Mouse (Mus musculus): ENCODE measurements at regions not wholly inside any gene's neighbourhood (a gene's known extent, or its start where the extent isn't known, plus 50 kb on each side); places are given as distances from the start of the nearest gene placed in this dataset.

- no peak for DNase-seq (ENCODE audit: low spot score in 2 of 2)
Measured at GRCm38 (mm10) chr3:149625497-149625896, 635.1 kb upstream of the Adgrl2 start.

- no peak for DNase-seq (ENCODE audit: low spot score in 2 of 2)
Measured at GRCm38 (mm10) chr3:149625066-149625465, 634.7 kb upstream of the Adgrl2 start.

GRCm38 (mm10) chr3:149623851-149624532 is 633.6 kb upstream of the Adgrl2 start:
- DNase-seq (ENCODE audit: low spot score in 2 of 2), result no peak

- no peak for DNase-seq (ENCODE audit: low spot score in 2 of 2)
Measured at GRCm38 (mm10) chr3:149603865-149604264, 613.5 kb upstream of the Adgrl2 start.

GRCm38 (mm10) chr3:149601276-149601675 is 610.9 kb upstream of the Adgrl2 start:
- no peak for DNase-seq (ENCODE audit: low spot score in 2 of 2)

- DNase-seq (ENCODE audit: low spot score in 2 of 2), result no peak
Measured at GRCm38 (mm10) chr3:149594470-149594869, 604.1 kb upstream of the Adgrl2 start.

GRCm38 (mm10) chr3:149585769-149586168 is 595.4 kb upstream of the Adgrl2 start:
- no peak for DNase-seq (ENCODE audit: low spot score in 2 of 2)

- no peak for DNase-seq (ENCODE audit: low spot score in 2 of 2)
Measured at GRCm38 (mm10) chr3:149581141-149581540, 590.8 kb upstream of the Adgrl2 start.

- no peak for DNase-seq (ENCODE audit: low spot score in 2 of 2)
Measured at GRCm38 (mm10) chr3:149575678-149576077, 585.3 kb upstream of the Adgrl2 start.

- no peak for DNase-seq (ENCODE audit: low spot score in 2 of 2)
Measured at GRCm38 (mm10) chr3:149566853-149567252, 576.5 kb upstream of the Adgrl2 start.

GRCm38 (mm10) chr3:149550231-149550951 is 560.0 kb upstream of the Adgrl2 start:
- no peak for DNase-seq (ENCODE audit: low spot score in 2 of 2)

GRCm38 (mm10) chr3:149547045-149547444 is 556.7 kb upstream of the Adgrl2 start:
- no peak for DNase-seq (ENCODE audit: low spot score in 2 of 2)

GRCm38 (mm10) chr3:149546256-149546655 is 555.9 kb upstream of the Adgrl2 start:
- DNase-seq (ENCODE audit: low spot score in 2 of 2), result no peak

- DNase-seq (ENCODE audit: low spot score in 2 of 2), result no peak
Measured at GRCm38 (mm10) chr3:149534183-149534582, 543.8 kb upstream of the Adgrl2 start.

GRCm38 (mm10) chr3:149530026-149530607 is 539.8 kb upstream of the Adgrl2 start:
- DNase-seq (ENCODE audit: low spot score in 2 of 2), result no peak

- DNase-seq (ENCODE audit: low spot score in 2 of 2), result no peak
Measured at GRCm38 (mm10) chr3:149526509-149526908, 536.2 kb upstream of the Adgrl2 start.

GRCm38 (mm10) chr3:149519575-149519929 is 529.2 kb upstream of the Adgrl2 start:
- no peak for DNase-seq (ENCODE audit: low spot score in 2 of 2)

GRCm38 (mm10) chr3:149518928-149519574 is 528.7 kb upstream of the Adgrl2 start:
- no peak for DNase-seq (ENCODE audit: low spot score in 2 of 2)

GRCm38 (mm10) chr3:149517537-149517936 is 527.2 kb upstream of the Adgrl2 start:
- no peak for DNase-seq (ENCODE audit: low spot score in 2 of 2)

GRCm38 (mm10) chr3:149509178-149509577 is 518.8 kb upstream of the Adgrl2 start:
- no peak for DNase-seq (ENCODE audit: low spot score in 2 of 2)

GRCm38 (mm10) chr3:149508671-149509070 is 518.3 kb upstream of the Adgrl2 start:
- no peak for DNase-seq (ENCODE audit: low spot score in 2 of 2)

GRCm38 (mm10) chr3:149505692-149506091 is 515.3 kb upstream of the Adgrl2 start:
- no peak for DNase-seq (ENCODE audit: low spot score in 2 of 2)

- no peak for DNase-seq (ENCODE audit: low spot score in 2 of 2)
Measured at GRCm38 (mm10) chr3:149503992-149504391, 513.6 kb upstream of the Adgrl2 start.
